Mouse (Mus musculus) liver, adult (tissue): Measurements from ENCODE around the gene Gm37240.
A peak's percentile ranks its signal among the peaks of the same experiment; 100 is the strongest.

ENCODE experiments used
- GATA4 ChIP-seq: IDR thresholded peaks from 2 replicates; pipeline ENCODE4 v1.6.1; 2014; ENCODE audit warnings: mild to moderate bottlenecking, low read length; ENCODE audit not compliant: insufficient replicate concordance

The Gm37240 gene

DNA sequence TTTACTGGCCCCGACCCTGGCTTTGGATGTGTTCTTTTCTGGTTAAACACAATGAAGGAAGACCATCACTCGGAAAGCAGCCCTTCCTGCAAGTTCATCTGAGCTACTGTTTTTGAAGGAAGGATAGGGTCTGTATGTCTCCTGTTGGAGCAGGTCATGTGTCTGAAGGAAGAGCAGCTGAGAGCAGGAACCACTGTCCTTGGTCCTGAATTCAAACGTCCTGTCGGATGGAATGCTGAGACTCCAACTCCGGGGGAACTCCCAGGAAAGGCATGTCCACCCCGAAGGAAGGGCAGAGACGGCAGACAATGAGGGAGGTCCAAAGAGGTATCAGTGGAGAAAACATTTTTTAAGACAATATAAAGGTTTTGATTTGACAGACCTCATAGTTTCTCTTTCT, 741.8 kb downstream of the Gm37240 start:
- TF ChIP-seq GATA4 = no peak

DNA sequence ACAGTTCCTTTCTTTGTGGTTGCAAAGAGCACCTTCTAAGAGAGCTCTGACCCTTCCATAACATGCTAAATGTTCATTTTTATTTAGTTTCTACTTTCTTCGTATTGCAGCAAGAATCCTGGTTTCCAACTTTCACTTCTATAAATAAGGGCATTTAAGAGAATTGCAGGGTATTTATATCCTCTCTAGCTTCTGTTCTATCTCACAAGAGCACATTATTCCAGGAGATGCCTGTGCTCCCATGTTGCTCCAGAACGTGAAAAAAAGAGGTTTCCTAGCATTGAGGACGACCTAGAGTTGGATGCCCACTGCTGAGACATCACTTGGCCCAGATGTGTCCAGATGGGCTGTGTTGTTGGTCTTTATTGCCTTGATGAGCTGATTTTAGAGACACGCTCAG, 742.2 kb downstream of the Gm37240 start:
- TF ChIP-seq GATA4 = no peak

DNA sequence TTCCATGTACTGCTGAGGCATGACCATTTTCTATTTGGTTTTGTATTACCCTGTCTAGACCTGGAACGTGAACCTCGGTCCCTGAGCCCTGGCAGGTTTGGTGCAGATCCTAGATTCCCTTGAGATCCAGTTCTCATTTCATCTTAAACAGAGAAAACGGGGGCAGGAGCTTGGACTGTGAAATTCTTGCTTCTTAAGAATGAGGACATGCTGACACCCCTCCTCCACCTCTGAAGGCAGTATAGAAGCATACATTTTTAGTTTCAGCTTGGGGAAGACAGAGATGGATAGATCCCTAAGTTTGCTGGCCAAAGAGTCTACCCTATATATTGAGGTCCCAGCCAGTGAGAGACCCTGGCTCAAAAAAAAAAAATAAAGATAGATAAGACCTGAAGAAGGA, 742.9 kb downstream of the Gm37240 start:
- no peak for TF ChIP-seq GATA4

DNA sequence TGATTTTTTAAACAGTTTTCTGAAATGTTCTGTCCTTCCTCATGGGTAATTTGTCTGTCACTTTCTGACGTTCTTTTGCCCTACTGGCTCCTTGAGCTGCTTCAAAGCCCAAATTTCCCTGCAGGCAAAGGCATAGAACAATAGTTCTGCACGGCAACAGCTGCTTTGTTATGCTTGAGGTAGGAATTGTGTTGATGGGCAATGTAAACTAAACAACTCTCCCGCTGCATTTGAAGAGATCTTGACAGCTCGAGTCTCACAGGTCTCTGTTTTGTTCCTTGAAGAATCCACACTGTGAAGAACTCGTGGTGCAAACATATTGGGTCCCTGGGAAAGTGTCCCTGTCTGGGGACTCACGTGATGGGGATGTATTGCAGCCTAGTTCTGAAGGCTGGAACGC, 746.8 kb downstream of the Gm37240 start:
- TF ChIP-seq GATA4 = no peak

DNA sequence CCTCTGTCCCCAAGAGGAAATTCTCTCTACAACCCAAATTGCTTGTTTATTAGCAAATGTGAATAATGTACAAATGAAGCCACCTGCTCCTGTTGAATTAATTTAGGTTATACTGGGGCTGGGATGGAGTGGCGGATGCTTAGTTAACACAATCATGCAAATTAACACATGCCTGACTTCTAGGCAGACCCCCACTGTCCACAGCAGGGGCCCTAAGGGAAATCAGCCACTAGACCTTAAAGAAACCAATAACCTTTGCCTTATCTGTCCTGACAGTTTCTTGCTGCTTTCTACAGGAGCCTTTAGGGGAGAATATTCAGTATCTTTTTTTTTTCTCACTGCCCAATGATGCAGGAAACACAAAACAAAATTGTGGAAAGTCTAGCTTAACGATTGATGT, 748.9 kb downstream of the Gm37240 start:
- TF ChIP-seq GATA4 = no peak

DNA sequence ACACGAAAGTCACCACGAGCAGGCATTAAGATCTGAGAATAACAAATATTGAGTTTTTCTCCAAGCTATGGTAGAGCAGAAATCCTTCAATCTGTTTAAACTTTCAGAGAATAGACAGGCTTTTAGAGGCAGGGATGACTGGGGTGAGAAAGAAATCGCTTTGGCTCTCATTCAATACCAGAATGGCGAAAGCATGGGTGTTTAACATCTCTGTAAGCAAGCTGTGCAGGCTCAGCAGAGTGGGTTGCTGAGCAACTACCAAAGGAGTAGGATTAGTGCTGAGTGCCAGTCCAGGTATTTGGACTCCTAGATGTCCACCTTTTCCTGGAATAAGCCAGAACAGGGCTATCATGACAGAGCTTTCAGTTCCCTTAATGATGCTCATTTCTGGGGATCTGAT, 753.8 kb downstream of the Gm37240 start:
- TF ChIP-seq GATA4 = no peak

DNA sequence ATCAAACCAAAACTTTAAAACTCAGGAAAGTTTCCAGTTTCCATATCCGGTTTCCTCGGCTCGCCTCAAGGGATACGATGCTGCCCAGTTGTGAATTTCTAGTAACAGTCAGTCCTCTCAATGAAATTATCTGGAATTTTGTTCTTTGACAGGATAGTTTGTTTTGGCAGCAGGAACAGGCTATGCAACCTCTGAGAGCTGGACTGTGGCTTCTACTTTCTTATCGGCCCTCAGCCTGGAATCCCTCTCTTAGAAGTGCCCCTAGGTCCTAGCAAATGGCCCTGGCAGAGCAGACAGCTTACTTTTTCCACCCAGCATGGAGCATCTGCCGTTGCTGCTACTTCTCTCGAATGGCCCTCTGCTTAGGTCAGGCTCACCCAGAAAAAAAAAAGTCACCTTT, 755.4 kb downstream of the Gm37240 start:
- TF ChIP-seq GATA4 = 0 out of 2 replicates have a peak, but pooled peaks have one; percentile 29

DNA sequence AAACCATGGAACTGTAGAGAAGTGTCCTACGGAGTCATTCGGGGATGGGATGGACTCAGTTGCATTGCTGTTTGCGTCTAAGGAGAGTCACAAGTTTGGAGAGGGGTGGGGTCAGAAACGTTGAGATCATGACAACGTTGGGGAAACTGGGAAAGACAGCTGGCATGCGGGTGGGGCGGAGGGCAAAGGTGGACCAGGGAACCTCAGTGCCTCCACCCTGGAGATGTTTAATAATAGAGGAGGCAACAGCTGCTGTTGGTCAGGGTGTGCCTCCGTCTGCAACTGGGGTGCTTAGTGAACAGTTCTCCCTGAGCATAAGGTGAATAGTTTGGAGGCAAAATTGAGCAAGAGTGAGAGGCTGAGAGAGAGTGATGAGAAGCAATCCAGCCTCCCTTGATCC, 758.8 kb downstream of the Gm37240 start:
- TF ChIP-seq GATA4 = no peak

DNA sequence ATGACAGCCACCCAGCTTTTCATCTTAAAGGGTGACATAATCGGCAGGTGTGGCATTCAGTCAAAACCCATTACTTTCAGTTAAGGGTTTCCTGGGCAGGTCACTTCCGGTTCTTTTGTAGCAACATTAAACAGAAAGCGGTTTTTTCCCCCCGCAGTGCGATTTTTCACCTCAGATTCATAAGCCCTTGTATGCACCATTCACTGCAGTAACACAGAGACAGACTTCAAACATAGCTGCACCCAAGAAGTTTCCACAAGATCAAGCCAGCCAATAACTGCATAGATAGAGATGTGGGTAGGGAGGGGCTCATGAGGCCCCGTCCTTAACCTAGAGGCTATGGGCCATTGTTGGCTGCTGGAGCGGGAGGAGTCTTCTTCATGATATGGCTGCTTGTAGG, 760.3 kb downstream of the Gm37240 start:
- TF ChIP-seq GATA4 = no peak

DNA sequence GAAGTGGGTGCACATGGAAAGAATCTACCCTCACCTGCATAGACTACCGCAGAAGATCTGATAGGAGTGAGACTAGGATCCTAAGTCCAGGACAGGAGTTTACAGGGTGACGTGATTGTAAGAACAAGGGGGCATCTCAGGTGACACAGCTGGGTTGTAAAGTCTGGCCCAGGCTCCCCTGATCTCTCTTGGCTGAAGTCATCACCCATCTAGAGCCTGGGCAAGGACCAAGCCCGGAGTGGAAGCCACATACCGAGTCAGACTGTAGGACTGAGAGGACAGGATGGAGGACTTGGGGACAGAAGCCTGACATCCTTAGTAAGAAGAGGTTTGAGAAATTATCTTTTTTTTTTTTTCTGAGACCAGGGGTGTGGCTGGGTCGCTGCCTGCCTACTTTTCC, 761.8 kb downstream of the Gm37240 start:
- no peak for TF ChIP-seq GATA4

DNA sequence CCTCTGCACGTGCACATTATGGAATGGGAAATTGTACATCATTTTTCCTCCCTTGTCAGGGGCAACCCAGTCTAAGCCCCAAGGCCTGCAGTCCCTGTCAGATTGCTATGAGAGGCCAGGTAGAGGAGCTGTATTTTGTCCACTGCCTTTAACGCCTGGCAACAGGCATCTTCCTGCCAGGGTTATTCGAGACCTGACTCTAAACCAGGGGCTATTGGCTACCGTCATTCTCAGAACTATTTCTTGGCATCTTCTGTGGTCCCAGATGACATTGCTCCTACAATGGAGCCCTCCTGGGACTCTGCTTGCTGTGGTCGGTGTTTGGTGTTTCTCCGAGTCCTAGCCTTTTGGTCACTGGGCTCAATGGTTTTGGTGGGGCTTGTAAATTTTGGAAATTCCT, 762.4 kb downstream of the Gm37240 start:
- no peak for TF ChIP-seq GATA4

DNA sequence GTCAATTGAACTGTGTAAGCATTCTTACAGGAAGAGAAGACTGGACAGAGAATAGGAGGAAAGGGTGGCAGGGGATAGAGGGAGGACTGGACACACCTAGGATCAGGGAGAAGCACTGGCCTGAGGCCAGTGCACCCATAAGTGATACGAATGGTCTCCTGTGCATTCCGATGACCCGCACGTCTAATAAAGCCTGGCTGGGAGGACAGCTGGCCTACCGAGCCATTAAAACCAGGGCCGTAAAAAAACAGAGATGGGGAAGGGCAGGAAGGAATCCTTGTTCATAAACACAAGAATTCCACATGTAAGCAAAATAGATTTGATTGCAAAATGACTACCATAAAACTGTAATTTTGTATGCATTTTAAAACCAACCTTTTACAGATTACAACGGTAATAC, 762.9 kb downstream of the Gm37240 start:
- TF ChIP-seq GATA4 = no peak

DNA sequence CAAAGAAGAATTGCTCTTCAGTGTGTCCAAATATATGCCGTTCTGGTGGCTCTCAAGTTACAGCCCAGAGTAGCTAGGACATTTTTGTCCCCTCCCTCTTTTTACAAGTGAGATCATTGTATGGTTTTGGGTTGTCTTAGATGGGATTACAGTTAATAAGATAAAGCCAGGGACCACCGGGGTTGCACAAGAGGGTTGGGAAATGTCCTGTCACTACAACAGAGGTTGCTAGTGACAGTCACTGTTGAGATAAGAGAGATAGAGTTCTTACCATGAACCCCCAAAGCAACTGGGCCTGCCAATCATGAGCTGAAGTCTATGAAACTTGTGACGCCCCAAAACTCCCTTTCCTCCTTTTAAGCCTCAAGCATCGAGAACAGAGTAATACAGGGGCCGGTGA, 769.6 kb downstream of the Gm37240 start:
- no peak for TF ChIP-seq GATA4

DNA sequence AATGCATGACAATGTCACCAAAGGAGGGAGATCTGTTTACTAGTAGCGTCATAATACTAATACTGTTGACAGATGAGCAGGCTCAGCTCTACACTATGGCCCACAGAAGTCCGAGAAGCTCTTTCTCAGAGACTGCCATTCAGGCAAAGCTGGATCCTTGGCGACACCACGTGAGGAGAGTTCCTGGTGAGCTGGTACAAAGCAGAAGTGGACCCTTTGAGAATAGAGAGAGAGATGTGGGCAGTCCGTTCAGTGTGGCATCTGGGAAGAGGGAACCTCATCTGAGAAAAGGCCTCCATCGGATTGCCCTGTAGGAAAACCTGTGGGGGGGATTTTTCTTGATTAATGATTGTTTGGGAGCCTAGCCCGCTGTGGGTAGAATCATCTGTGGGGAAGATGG, 770.3 kb downstream of the Gm37240 start:
- TF ChIP-seq GATA4 = no peak

DNA sequence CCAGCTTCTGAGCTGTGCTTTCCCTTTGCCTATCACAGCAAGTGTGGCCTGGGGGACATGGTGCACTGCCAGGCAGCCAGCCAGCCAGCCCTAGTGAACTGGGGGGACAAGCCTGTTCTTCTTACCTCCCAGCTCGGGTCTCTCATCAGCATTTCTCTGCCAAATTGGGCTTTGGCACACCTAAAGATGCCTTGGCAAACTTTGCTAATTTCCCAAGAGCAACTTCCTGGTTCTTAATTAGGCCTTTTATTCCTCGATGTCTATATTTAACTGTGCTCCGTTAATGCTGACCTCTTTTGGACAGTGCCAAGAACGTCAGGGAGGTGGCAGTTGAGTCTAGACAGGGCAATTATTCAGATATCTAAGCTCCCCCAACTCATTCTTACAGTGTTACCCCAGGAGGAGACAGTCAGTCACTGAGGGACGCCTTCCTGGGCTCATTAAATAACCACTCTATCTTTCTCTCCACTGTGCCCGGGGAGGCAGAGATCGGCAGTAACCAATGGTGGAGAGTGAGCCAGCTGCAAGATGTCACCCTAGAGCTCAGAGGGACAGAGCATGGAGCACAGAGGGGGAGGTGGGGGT, 771.3 kb downstream of the Gm37240 start:
- TF ChIP-seq GATA4 = no peak

DNA sequence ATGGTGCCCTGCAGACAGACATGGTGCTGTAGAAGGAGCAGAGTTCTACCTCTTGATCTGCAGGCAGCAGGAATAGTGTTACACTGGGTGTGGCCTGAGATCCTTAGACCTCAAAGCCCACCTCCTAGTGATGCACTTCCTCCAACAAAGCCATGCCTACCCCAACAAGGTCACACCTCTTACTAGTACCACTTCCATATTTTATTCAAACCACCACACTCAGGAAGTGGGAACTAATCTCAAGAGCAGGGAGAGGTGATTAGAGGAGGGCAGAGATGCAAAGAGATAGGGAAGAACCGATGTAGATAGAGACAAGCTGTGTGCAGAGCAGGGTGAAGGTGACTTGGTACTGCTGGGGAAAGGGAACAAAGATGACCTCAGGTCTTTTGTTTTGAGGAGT, 773.8 kb downstream of the Gm37240 start:
- no peak for TF ChIP-seq GATA4

DNA sequence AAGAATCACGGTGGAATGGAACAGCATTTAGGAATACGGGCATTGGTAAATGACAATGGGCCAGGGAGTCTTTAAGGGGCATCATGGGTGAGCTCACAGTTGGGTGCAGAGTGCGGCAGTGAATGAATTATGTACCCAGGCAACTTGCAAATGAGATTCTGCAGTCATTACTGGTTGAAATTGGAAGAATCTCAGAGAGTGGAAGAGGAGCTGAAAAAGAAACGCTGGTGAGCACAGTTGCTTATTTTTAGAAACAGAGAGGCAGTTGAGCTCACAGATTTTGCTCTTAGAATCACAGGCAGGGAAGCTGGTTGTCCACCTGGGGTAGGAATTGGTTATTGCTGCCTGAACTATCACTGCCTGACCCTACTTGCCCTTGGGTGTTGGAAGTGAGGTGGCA, 776.6 kb downstream of the Gm37240 start:
- TF ChIP-seq GATA4 = no peak

DNA sequence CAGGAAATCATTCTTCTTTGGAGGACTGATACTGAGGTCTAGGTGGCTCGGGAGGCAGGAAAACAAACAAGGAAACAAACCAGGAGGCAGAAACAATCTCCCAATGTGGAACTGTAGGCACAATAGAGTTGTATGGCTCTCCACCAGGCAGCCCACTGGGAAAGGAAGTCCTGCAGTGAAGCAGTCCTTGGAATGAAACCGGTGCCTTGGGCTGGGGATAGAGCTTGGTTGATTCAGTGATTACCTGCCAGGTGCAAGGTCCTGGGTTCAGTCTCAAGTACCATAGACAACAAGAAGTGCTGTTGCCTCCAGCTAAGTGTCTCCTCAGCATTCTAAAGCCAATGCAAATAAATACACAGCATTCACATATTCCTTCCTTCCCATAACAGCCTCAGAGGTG, 778.1 kb downstream of the Gm37240 start:
- TF ChIP-seq GATA4 = no peak
